Mouse (Mus musculus): ENCODE results near the gene Pgpep1l. TPM values are rescaled to one million over a fixed set of nuclear protein-coding genes. Genes with fewer than 3 reads are reported as not detected.
A peak's percentile ranks its signal among the peaks of the same experiment; 100 is the strongest.
"Not testable (repeated sequence)": the region's sequence is repeated elsewhere in the genome, so short reads cannot be mapped to it uniquely, and the experiment has no call there.

The Pgpep1l gene
- polyA plus RNA-seq, 1 experiment from 2014 or later: 0.31 TPM

GRCm38 (mm10) chr7:68281341-68281740, 17.3 kb upstream of the Pgpep1l start:
- no peak for ATAC-seq (ENCODE audit: insufficient number of reproducible peaks, insufficient read depth, low FRiP score, low TSS enrichment, low read depth)
- peaks cover 43% of the 10 kb centered on the region for H3K4me1 ChIP-seq
- H3K27ac ChIP-seq: no peak overlapping the region
- no peak overlapping the region for H3K9ac ChIP-seq
- H3K4me3 ChIP-seq: no peak overlapping the region
- H3K4me2 ChIP-seq: no peak overlapping the region
- no peaks in the 10 kb centered on the region for H3K36me3 ChIP-seq
- H3K27me3 ChIP-seq: peaks cover 1% of the 10 kb centered on the region
- 67% methylated on average over 5 of the region's 5 CpGs for WGBS
- no peaks in the 10 kb centered on the region for H3K9me3 ChIP-seq

- H3K9me3 ChIP-seq: no peaks in the 10 kb centered on the region
- H3K4me3 ChIP-seq: no peak overlapping the region
- H3K27me3 ChIP-seq: peaks cover 5% of the 10 kb centered on the region
- peaks cover 43% of the 10 kb centered on the region for H3K4me1 ChIP-seq
- H3K4me2 ChIP-seq: no peak overlapping the region
- no peaks in the 10 kb centered on the region for H3K36me3 ChIP-seq
- 91% methylated on average over 19 of the region's 19 CpGs for WGBS
- no peak overlapping the region for H3K27ac ChIP-seq
- ATAC-seq (ENCODE audit: insufficient number of reproducible peaks, insufficient read depth, low FRiP score, low TSS enrichment, low read depth): no peak
- no peak overlapping the region for H3K9ac ChIP-seq
Observed at GRCm38 (mm10) chr7:68280352-68280869, 16.4 kb upstream of the Pgpep1l start.

- H3K4me1 ChIP-seq: peaks cover 42% of the 10 kb centered on the region
Observed at GRCm38 (mm10) chr7:68279481-68279880, 15.4 kb upstream of the Pgpep1l start.

GRCm38 (mm10) chr7:68278908-68279307, 14.9 kb upstream of the Pgpep1l start:
- Histone ChIP-seq H3K9ac (no peak overlapping the region), H3K27ac (no peak overlapping the region), H3K27me3 (peaks cover 12% of the 10 kb centered on the region), H3K9me3 (no peaks in the 10 kb centered on the region), H3K4me1 (peaks cover 40% of the 10 kb centered on the region), H3K4me2 (no peak overlapping the region), H3K4me3 (no peak overlapping the region), H3K36me3 (no peaks in the 10 kb centered on the region)
- WGBS: 63% methylated on average over 6 of the region's 6 CpGs
- ATAC-seq (ENCODE audit: insufficient number of reproducible peaks, insufficient read depth, low FRiP score, low TSS enrichment, low read depth): no peak

More at GRCm38 (mm10) chr7:68279481-68279880, 15.4 kb upstream of the Pgpep1l start:
- no peak overlapping the region for H3K4me3 ChIP-seq
- ATAC-seq (ENCODE audit: insufficient number of reproducible peaks, insufficient read depth, low FRiP score, low TSS enrichment, low read depth): no peak
- H3K4me2 ChIP-seq: no peak overlapping the region
- H3K27me3 ChIP-seq: peaks cover 9% of the 10 kb centered on the region
- no peaks in the 10 kb centered on the region for H3K36me3 ChIP-seq
- no peak overlapping the region for H3K27ac ChIP-seq
- WGBS: 87% methylated on average over 7 of the region's 7 CpGs
- no peak overlapping the region for H3K9ac ChIP-seq
- H3K9me3 ChIP-seq: no peaks in the 10 kb centered on the region

DNA sequence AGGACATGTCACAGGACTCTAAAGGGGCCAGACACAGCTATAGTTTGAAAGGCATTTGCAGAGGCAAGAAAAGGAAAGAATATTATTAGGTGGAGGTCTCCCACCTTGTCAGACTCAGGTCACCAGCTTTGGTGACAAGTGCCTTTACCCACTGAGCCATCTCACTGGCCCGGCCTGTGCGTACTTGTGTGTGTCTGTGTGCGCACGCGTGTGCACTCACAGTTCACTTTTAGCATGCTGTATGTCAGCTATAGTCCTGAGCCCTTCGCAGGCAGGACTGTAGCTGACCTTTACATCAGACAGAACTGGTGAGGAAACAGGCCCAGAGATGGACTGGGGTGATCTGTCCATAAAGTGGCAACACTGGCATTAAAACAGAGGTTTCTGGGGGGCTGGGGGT, 14.4 kb upstream of the Pgpep1l start:
- peaks cover 12% of the 10 kb centered on the region for H3K27me3 ChIP-seq
- H3K27ac ChIP-seq: peak overlapping the region; percentile 41; the same call in 1 of the 2 replicates
- ATAC-seq (ENCODE audit: insufficient number of reproducible peaks, insufficient read depth, low FRiP score, low TSS enrichment, low read depth): no peak
- no peaks in the 10 kb centered on the region for H3K9me3 ChIP-seq
- no peak overlapping the region for H3K4me3 ChIP-seq
- no peak overlapping the region for H3K9ac ChIP-seq
- H3K4me1 ChIP-seq: peaks cover 36% of the 10 kb centered on the region
- no peaks in the 10 kb centered on the region for H3K36me3 ChIP-seq
- no peak overlapping the region for H3K4me2 ChIP-seq
- WGBS: 92% methylated on average over 6 of the region's 6 CpGs

DNA sequence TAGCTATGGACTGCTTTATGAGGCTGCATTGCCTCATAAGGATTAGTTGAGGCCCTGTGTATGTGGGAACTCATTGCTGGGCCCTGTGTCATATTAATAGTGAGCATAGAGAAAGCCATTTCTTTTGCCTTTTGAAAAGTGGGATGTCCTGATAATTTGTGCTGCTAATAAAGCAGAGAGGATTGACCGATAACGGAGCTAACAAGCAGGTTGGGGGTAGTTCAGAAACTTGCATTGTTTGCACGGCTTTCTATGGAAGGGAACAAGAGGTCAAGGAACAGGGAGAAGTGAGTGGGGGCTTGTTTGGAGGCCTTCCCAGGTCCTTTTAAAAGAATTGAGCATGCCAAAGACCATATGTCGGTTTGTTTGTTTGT, 13.9 kb upstream of the Pgpep1l start:
- peaks cover 12% of the 10 kb centered on the region for H3K27me3 ChIP-seq
- H3K4me2 ChIP-seq: no peak overlapping the region
- peak overlapping the region; percentile 41; the same call in 1 of the 2 replicates for H3K27ac ChIP-seq
- WGBS: 48% methylated on average over 4 of the region's 4 CpGs
- no peak overlapping the region for H3K9ac ChIP-seq
- H3K4me3 ChIP-seq: no peak overlapping the region
- no peaks in the 10 kb centered on the region for H3K36me3 ChIP-seq
- no peaks in the 10 kb centered on the region for H3K9me3 ChIP-seq
- ATAC-seq (ENCODE audit: insufficient number of reproducible peaks, insufficient read depth, low FRiP score, low TSS enrichment, low read depth): no peak
- H3K4me1 ChIP-seq: peaks cover 36% of the 10 kb centered on the region

GRCm38 (mm10) chr7:68277054-68277896, 13.2 kb upstream of the Pgpep1l start:
- Histone ChIP-seq H3K4me2 (peak overlapping the region; percentile 69), H3K9ac (no peak overlapping the region), H3K27ac (peak overlapping the region; percentile 41), H3K4me1 (peaks cover 36% of the 10 kb centered on the region), H3K9me3 (no peaks in the 10 kb centered on the region), H3K27me3 (peaks cover 12% of the 10 kb centered on the region), H3K36me3 (no peaks in the 10 kb centered on the region), H3K4me3 (no peak overlapping the region)
- 9% methylated on average over 11 of the region's 11 CpGs for WGBS
- no peak for ATAC-seq (ENCODE audit: insufficient number of reproducible peaks, insufficient read depth, low FRiP score, low TSS enrichment, low read depth)

DNA sequence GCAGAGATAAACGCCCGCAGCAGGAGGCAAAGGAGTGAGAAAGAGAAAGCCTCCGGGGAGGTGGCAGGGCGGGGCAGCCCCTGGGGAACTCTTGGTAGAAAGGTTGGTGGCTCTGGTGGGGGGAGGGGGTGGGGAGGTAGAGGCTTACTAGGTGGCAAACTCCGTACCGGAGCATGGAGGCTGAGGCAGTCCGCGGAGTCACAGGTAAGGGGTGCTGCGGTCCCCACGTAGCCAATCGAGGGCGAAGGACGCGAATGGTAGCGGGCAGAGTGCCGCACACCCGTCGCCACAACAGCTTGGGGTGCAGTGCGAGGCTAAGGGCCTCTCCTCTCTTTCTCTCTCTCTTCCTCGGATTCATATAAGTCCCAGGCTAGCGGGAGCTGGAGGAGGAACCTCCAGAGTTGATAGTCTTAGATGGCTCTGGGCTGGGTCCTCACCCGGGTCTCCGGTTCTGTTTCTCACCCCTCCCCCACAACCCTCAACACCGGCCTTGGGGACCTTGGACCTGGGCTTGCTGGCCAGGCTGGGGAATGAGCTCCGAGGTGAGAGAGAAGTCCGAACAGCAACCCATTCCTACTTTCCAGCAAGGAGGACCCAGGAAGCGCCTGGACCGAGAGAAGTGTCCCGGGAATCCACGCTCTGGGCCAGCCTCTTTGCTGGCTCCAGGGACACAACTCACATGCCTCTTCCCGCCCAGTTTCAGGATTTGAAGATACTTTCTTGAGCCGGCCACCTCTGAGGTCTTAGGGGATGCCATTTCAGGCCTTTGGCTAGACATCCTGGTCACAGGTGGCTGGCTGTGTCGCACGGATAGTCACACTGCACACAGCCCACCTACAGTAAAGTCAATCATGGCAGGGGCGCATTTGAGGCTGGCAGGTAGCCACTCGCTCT, 12.1 kb upstream of the Pgpep1l start:
- Histone ChIP-seq H3K9ac (peak overlapping the region; percentile 66), H3K27me3 (peaks cover 12% of the 10 kb centered on the region)
- 3% methylated on average over 36 of the region's 36 CpGs for WGBS

GRCm38 (mm10) chr7:68275445-68275837, 11.4 kb upstream of the Pgpep1l start:
- H3K9me3 ChIP-seq; H3K27ac ChIP-seq; H3K36me3 ChIP-seq; ATAC-seq (ENCODE audit: insufficient number of reproducible peaks, insufficient read depth, low FRiP score, low TSS enrichment, low read depth): not testable (repeated sequence)
- H3K9ac ChIP-seq: peak overlapping the region; percentile 66; the same call in 1 of the 2 replicates
- peaks cover 36% of the 10 kb centered on the region for H3K4me1 ChIP-seq
- peaks cover 12% of the 10 kb centered on the region for H3K27me3 ChIP-seq
- peak overlapping the region; percentile 69 for H3K4me2 ChIP-seq
- H3K4me3 ChIP-seq: peak overlapping the region; percentile 37
- WGBS: 47% methylated on average over 9 of the region's 9 CpGs

More for the DNA sequence above, 12.1 kb upstream of the Pgpep1l start:
- Histone ChIP-seq H3K27ac (peak overlapping the region; percentile 66), H3K4me3 (peak overlapping the region; percentile 37), H3K9me3 (no peaks in the 10 kb centered on the region), H3K36me3 (no peaks in the 10 kb centered on the region), H3K4me1 (peaks cover 36% of the 10 kb centered on the region), H3K4me2 (peak overlapping the region; percentile 69)
- ATAC-seq (ENCODE audit: insufficient number of reproducible peaks, insufficient read depth, low FRiP score, low TSS enrichment, low read depth): 0 out of 2 replicates have a peak, but pooled peaks have one; percentile 52

DNA sequence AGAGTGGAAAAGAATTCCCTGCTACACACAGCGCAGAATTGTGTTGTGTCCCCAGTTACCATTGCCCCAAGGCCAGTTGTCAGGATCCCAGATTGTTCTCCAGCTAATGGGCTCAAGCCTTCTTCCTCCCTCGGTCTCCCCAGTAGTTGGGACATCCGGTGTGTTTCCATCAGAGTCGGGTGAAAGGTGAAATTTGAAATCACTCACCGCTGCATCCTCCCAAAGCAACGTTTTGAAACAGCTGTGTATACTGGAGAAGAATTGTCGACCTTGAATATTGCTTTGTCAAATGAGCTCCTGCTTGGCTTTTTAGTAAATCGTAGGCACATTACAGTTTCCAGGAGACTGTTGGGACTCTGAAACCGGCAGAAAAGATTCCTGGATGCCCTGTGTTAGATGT, 10.9 kb upstream of the Pgpep1l start:
- Histone ChIP-seq H3K9ac (no peak overlapping the region), H3K27ac (no peak overlapping the region), H3K9me3 (no peaks in the 10 kb centered on the region), H3K27me3 (peaks cover 12% of the 10 kb centered on the region), H3K4me3 (no peak overlapping the region), H3K4me2 (no peak overlapping the region), H3K36me3 (no peaks in the 10 kb centered on the region), H3K4me1 (peaks cover 36% of the 10 kb centered on the region)
- ATAC-seq (ENCODE audit: insufficient number of reproducible peaks, insufficient read depth, low FRiP score, low TSS enrichment, low read depth): no peak
- WGBS: 43% methylated on average over 9 of the region's 9 CpGs

DNA sequence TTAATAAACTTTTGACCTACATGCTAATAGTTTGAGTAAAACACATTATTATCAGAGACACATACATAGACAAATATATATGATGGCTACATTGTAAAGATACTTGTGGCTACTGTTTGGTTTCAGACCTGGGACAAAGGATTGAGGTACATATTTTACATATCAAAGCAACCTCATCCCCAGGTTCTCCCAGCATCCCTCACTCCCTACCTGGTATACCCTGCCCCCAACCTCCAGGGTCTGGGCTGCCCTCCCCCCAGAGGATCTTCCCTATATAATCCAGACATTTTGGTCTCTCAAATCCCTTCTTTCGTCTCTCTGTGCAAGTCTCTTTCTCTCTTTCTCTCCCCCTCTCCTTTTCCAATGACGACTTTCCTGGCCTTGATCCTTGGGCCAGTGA, 10.2 kb upstream of the Pgpep1l start:
- H3K27ac ChIP-seq: no peak overlapping the region
- ATAC-seq (ENCODE audit: insufficient number of reproducible peaks, insufficient read depth, low FRiP score, low TSS enrichment, low read depth): no peak
- H3K9me3 ChIP-seq: no peaks in the 10 kb centered on the region
- no peak overlapping the region for H3K9ac ChIP-seq
- H3K27me3 ChIP-seq: peaks cover 12% of the 10 kb centered on the region
- no peak overlapping the region for H3K4me3 ChIP-seq
- H3K36me3 ChIP-seq: no peaks in the 10 kb centered on the region
- H3K4me1 ChIP-seq: peaks cover 34% of the 10 kb centered on the region
- 48% methylated on average over 2 of the region's 2 CpGs for WGBS
- no peak overlapping the region for H3K4me2 ChIP-seq

Data from embryonic facial prominence, embryonic 13.5 days (tissue).